Mouse (Mus musculus): ENCODE measurements at regions not wholly inside any gene's neighbourhood (a gene's known extent, or its start where the extent isn't known, plus 50 kb on each side); places are given as distances from the start of the nearest gene placed in this dataset.

GRCm38 (mm10) chr4:137163962-137164361 is 113.3 kb upstream of the Wnt4 start:
- DNase-seq (ENCODE audit: low spot score in 2 of 2), result no peak

GRCm38 (mm10) chr4:137160526-137160925 is 111.9 kb upstream of the Zbtb40 start:
- no peak for DNase-seq (ENCODE audit: low spot score in 2 of 2)

- DNase-seq (ENCODE audit: low spot score in 2 of 2), result no peak
These were observed 109.6 kb upstream of the Zbtb40 start for GRCm38 (mm10) chr4:137158201-137158600.

- no peak for DNase-seq (ENCODE audit: low spot score in 2 of 2)
These were observed 108.0 kb upstream of the Zbtb40 start for GRCm38 (mm10) chr4:137156441-137157105.

- no peak for DNase-seq (ENCODE audit: low spot score in 2 of 2)
These were observed 100.2 kb upstream of the Zbtb40 start for GRCm38 (mm10) chr4:137148756-137149155.

- no peak for DNase-seq (ENCODE audit: low spot score in 2 of 2)
These were observed 99.2 kb upstream of the Zbtb40 start for GRCm38 (mm10) chr4:137147795-137148194.

GRCm38 (mm10) chr4:137146326-137146725 is 97.7 kb upstream of the Zbtb40 start:
- DNase-seq (ENCODE audit: low spot score in 2 of 2), result no peak

- DNase-seq (ENCODE audit: low spot score in 2 of 2), result no peak
These were observed 93.7 kb upstream of the Zbtb40 start for GRCm38 (mm10) chr4:137142316-137142715.

- DNase-seq (ENCODE audit: low spot score in 2 of 2), result no peak
These were observed 90.6 kb upstream of the Zbtb40 start for GRCm38 (mm10) chr4:137139051-137139705.

- DNase-seq (ENCODE audit: low spot score in 2 of 2), result no peak
These were observed 89.5 kb upstream of the Zbtb40 start for GRCm38 (mm10) chr4:137138127-137138526.

- no peak for DNase-seq (ENCODE audit: low spot score in 2 of 2)
These were observed 87.7 kb upstream of the Zbtb40 start for GRCm38 (mm10) chr4:137136313-137136712.

GRCm38 (mm10) chr4:137135792-137136191 is 87.2 kb upstream of the Zbtb40 start:
- DNase-seq (ENCODE audit: low spot score in 2 of 2), result no peak

- DNase-seq (ENCODE audit: low spot score in 2 of 2), result no peak
These were observed 86.0 kb upstream of the Zbtb40 start for GRCm38 (mm10) chr4:137134553-137134952.

- DNase-seq (ENCODE audit: low spot score in 2 of 2), result no peak
These were observed 85.2 kb upstream of the Zbtb40 start for GRCm38 (mm10) chr4:137133789-137134188.

GRCm38 (mm10) chr4:137130619-137131212 is 82.1 kb upstream of the Zbtb40 start:
- no peak for DNase-seq (ENCODE audit: low spot score in 2 of 2)

GRCm38 (mm10) chr4:137128152-137128551 is 79.6 kb upstream of the Zbtb40 start:
- DNase-seq (ENCODE audit: low spot score in 2 of 2), result no peak

GRCm38 (mm10) chr4:137121684-137122083 is 73.1 kb upstream of the Zbtb40 start:
- no peak for DNase-seq (ENCODE audit: low spot score in 2 of 2)

GRCm38 (mm10) chr4:137120597-137120996 is 72.0 kb upstream of the Zbtb40 start:
- DNase-seq (ENCODE audit: low spot score in 2 of 2), result no peak

- DNase-seq (ENCODE audit: low spot score in 2 of 2), result no peak
These were observed 69.7 kb upstream of the Zbtb40 start for GRCm38 (mm10) chr4:137118332-137118715.

GRCm38 (mm10) chr4:137117471-137118331 is 69.1 kb upstream of the Zbtb40 start:
- DNase-seq (ENCODE audit: low spot score in 2 of 2), result peak; percentile 18 to 19

GRCm38 (mm10) chr4:137115062-137115461 is 66.5 kb upstream of the Zbtb40 start:
- DNase-seq (ENCODE audit: low spot score in 2 of 2), result no peak

- DNase-seq (ENCODE audit: low spot score in 2 of 2), result no peak
These were observed 61.7 kb upstream of the Zbtb40 start for GRCm38 (mm10) chr4:137110276-137110675.

Measured in spleen, postnatal 36 days (tissue).